Mouse (Mus musculus) skeletal muscle tissue, postnatal 0 days (tissue): Measurements from ENCODE around the gene Olfr799. TPM values are rescaled to one million over a fixed set of nuclear protein-coding genes. Genes with fewer than 3 reads are reported as not detected.

Source experiments
- polyA plus RNA-seq: library from polyadenylated mRNA; unstranded; fragments of >200 nt; fragmentation: Nextera tagmentation; extraction: Ambion mirVana; gene quantifications from 2 replicates; pipeline ENCODE4 v1.2.1, GENCODE M21; 2015

Olfr799 gene
- polyA plus RNA-seq, result not detected in 2 replicates

DNA sequence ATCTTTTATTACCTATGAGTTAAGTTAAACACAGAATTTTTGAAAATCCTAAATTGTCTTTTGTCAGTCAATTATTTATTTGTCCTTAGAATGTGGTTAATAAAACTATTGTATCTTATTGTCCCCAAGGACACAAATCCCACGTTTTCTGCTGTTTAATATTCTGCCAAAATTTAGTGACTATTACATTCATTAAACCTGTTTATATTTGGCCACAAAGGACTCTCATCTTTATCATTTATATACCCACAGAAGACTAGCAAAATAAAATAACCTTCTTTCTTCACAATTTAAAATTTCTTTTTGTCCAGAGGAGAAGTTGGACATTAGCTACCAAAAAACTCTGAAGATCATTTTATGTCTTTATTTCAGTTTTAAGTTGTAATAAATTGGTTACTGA lies at the start of gene Olfr799:
Gene Olfr799, plus strand, starts transcription at position 301 of the 400 bp plus-strand sequence.

DNA sequence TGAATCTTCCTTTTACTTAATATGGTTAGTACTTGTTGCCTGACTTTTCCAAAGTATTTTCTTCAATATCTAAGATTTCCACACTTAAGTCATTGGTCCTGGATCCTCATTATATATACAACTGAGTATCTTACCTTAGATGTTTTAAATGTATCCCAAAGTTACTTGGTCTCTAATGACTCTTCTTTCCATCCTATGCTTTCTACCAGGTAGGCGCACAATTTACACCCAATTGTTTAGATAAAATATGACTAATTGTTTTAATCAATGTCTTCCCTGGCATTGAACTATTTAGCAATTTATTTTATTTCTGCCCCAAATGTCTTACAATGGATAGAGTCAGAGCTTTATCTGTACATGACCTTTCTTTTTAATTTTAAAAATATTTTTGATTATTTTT lies 24.8 kb upstream of the Olfr799 start, which contains the start of gene Olfr796:
Gene Olfr796, minus strand, starts transcription at position 101 of the 400 bp plus-strand sequence.

DNA sequence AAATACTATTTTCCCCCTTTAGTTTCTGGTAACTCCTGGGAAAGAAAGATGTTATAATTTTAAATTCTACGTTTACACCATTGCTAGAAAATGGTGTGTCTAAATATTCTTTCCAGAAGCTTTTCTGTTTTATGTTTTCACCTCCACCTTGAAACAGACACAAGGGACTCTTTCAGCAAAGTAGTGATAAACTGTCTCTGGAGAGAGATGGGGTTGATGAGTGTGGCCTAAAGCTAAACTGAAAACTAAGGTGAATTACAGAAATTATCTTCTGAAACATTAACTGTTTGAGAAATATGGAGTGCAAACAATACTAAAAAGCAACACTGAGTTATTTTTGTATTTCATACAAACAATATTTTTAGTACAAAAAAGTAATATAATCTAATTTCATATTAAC lies 9.4 kb upstream of the Olfr799 start, which contains the start of gene Olfr798:
Gene Olfr798, minus strand, starts transcription at position 101 of the 400 bp plus-strand sequence.

DNA sequence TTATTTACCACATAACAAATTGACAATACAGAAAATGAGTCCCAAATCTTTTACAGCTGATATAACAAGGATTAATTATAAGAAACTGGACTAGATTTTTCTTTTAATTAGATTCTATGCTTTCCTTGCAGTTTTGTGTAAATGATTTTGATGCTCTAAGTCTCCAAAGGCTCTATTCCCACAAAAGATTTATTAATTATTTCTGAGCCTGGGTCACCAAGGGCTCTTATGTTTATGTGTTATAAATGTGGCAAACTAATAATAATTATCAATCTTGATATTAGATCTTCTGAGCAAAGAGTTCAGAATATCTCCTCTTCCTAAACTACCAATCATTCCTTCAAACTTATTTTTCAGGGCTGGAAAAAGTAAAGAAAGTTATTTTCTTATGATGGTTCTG lies 20.1 kb downstream of the Olfr799 start, which contains the start of gene Olfr800:
Gene Olfr800, plus strand, starts transcription at position 301 of the 400 bp plus-strand sequence.

DNA sequence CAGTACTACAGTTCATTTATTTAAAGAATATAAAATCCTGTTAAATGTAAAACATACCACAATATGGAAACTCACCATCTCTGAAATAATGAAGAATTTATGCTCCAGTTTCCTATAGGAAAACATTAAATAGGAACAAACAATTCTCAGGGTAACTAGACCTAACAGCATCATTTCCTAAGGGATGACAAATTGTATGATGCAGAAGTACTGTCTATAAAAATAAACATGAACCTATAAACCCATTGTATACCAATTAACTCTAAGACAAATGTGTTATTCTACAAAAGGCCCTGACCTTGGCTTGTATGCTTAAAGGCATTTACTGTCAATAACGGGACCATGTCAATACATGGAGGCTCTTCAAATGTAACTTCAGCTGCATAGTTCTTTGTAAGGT lies 36.5 kb downstream of the Olfr799 start, which contains the start of gene Olfr801:
Gene Olfr801, minus strand, starts transcription at position 101 of the 400 bp plus-strand sequence.

DNA sequence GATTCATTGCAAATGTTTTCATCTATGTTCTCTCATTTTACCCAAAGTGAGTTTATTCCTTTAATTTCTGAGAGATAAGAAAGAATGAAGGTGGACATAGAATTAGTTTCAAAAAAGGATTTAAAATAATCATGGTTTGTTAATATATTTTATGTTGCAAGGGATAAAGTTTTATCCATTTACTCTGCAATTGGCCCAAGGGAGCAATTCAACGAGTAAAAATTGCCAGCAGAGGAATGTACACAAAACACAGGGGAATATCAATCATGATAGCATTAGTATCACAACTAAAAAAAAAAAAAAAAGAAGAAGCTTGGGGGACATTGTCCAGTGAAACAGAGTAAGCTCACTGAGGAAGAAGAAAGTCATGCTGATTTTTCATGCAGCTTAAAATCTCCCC lies 50.8 kb downstream of the Olfr799 start, which contains the start of gene Olfr802:
Gene Olfr802, minus strand, starts transcription at position 101 of the 400 bp plus-strand sequence.

DNA sequence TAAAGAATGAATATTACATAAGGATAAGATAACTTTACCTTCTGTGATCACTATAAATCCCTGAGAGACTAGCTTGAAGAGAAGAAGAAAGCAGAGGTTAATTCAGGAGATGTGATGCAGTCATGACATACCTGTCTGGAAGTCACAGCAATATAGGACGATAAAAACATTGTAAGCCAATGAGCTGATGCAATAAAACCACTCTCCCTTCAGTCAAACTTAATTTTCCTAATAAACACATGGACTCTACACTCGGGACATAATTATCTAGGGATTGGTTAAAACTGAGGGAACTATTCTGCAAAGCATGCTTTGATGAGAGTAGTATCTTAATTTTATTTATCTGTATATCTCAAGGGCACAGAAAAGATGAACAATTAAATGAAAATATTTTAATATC lies 56.9 kb downstream of the Olfr799 start, which contains the start of gene Olfr803:
Gene Olfr803, minus strand, starts transcription at position 101 of the 400 bp plus-strand sequence.

Other genes with a start within 250 kb of the Olfr799 start
- not detected in 2 replicates for gene Olfr785, start 232.1 kb upstream of the Olfr799 start, polyA plus RNA-seq
- not detected in 2 replicates for gene Olfr786, start 210.2 kb upstream of the Olfr799 start, polyA plus RNA-seq
- not detected in 2 replicates for gene Olfr787, start 175.6 kb upstream of the Olfr799 start, polyA plus RNA-seq
- gene Olfr788, start 166.5 kb upstream of the Olfr799 start, polyA plus RNA-seq, result not detected in 2 replicates
- gene Olfr789, start 152.7 kb upstream of the Olfr799 start, polyA plus RNA-seq, result not detected in 2 replicates
- gene Olfr790, start 139.0 kb upstream of the Olfr799 start, polyA plus RNA-seq, result not detected in 2 replicates
- gene Olfr791, start 115.7 kb upstream of the Olfr799 start, polyA plus RNA-seq, result not detected in 2 replicates
- gene Olfr792, start 98.3 kb upstream of the Olfr799 start, polyA plus RNA-seq, result not detected in 2 replicates
- not detected in 2 replicates for gene Olfr794, start 69.8 kb upstream of the Olfr799 start, polyA plus RNA-seq
- not detected in 2 replicates for gene Olfr796, start 24.9 kb upstream of the Olfr799 start, polyA plus RNA-seq
- not detected in 2 replicates for gene Olfr798, start 9.6 kb upstream of the Olfr799 start, polyA plus RNA-seq
- gene Olfr800, start 20.2 kb downstream of the Olfr799 start, polyA plus RNA-seq, result not detected in 2 replicates
- gene Olfr801, start 36.4 kb downstream of the Olfr799 start, polyA plus RNA-seq, result not detected in 2 replicates
- gene Olfr802, start 50.7 kb downstream of the Olfr799 start, polyA plus RNA-seq, result not detected in 2 replicates
- gene Olfr803, start 56.8 kb downstream of the Olfr799 start, polyA plus RNA-seq, result not detected in 2 replicates
- gene Olfr804, start 65.7 kb downstream of the Olfr799 start, polyA plus RNA-seq, result not detected in 2 replicates
- gene Olfr805, start 91.9 kb downstream of the Olfr799 start, polyA plus RNA-seq, result not detected in 2 replicates
- not detected in 2 replicates for gene Olfr806, start 104.4 kb downstream of the Olfr799 start, polyA plus RNA-seq
- not detected in 2 replicates for gene Olfr807, start 120.3 kb downstream of the Olfr799 start, polyA plus RNA-seq
- gene Olfr808, start 128.0 kb downstream of the Olfr799 start, polyA plus RNA-seq, result not detected in 2 replicates
- gene Olfr809, start 137.2 kb downstream of the Olfr799 start, polyA plus RNA-seq, result not detected in 2 replicates
- gene Olfr810, start 157.4 kb downstream of the Olfr799 start, polyA plus RNA-seq, result not detected in 2 replicates
- gene Olfr811, start 166.9 kb downstream of the Olfr799 start, polyA plus RNA-seq, result not detected in 2 replicates
- not detected in 2 replicates for gene Olfr812, start 208.6 kb downstream of the Olfr799 start, polyA plus RNA-seq
- not detected in 2 replicates for gene Olfr813, start 217.9 kb downstream of the Olfr799 start, polyA plus RNA-seq
- not detected in 2 replicates for gene Olfr814, start 242.4 kb downstream of the Olfr799 start, polyA plus RNA-seq